Mouse (Mus musculus): Measurements from ENCODE around the gene P2rx6. TPM values are rescaled to one million over a fixed set of nuclear protein-coding genes. Genes with fewer than 3 reads are reported as not detected.

Gene P2rx6
- polyA plus RNA-seq, 1 experiment from 2014 or later, result 0.31 TPM

DNA sequence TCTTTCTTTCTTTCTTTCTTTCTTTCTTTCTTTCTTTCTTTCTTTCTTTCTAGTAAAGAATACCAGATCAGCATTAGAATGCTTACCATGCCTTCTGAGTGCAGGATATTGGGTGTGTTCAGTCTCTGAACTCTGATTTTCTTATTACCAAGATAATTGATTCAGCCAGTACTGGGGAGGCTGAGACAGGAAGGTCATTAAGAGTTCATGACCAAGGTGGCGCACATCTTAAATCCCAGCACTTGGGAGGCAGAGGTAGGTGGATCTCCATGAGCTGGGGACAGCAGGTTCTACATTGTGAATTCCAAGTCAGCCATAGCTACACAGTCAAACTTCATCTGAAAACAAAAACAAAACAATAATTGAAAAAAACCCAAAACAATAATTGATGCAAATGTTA, 60.3 kb downstream of the P2rx6 start:
- Histone ChIP-seq H3K36me3 (replicated peaks; ENCODE audit: control insufficient read depth, insufficient read depth, low read depth, low read length) (0 out of 2 replicates have a peak, but pooled peaks cover 5% of the 10 kb centered on the region), H3K4me2 (ENCODE audit: low read depth, low read length) (no peak overlapping the region), H3K9me3 (replicated peaks; ENCODE audit: control insufficient read depth, low read length) (no peaks in the 10 kb centered on the region), H3K4me3 (ENCODE audit: low read depth, low read length) (no peak overlapping the region), H3K4me1 (ENCODE audit: control insufficient read depth, insufficient read depth, low read length) (no peaks in the 10 kb centered on the region; the same call in 1 of the 2 replicates), H3K27ac (replicated peaks; ENCODE audit: low read depth, low read length) (no peak overlapping the region), H3K27me3 (ENCODE audit: control insufficient read depth, insufficient read depth, low read length) (no peaks in the 10 kb centered on the region), H3K9ac (replicated peaks; ENCODE audit: low read length) (no peak overlapping the region)
- ATAC-seq (replicated peaks; ENCODE audit: insufficient number of reproducible peaks, low FRiP score, low TSS enrichment, low read depth) (no peak), DNase-seq (ENCODE audit: low spot score) (no peak)
- 90% methylated on average over 1 of the region's 1 CpGs for WGBS

DNA sequence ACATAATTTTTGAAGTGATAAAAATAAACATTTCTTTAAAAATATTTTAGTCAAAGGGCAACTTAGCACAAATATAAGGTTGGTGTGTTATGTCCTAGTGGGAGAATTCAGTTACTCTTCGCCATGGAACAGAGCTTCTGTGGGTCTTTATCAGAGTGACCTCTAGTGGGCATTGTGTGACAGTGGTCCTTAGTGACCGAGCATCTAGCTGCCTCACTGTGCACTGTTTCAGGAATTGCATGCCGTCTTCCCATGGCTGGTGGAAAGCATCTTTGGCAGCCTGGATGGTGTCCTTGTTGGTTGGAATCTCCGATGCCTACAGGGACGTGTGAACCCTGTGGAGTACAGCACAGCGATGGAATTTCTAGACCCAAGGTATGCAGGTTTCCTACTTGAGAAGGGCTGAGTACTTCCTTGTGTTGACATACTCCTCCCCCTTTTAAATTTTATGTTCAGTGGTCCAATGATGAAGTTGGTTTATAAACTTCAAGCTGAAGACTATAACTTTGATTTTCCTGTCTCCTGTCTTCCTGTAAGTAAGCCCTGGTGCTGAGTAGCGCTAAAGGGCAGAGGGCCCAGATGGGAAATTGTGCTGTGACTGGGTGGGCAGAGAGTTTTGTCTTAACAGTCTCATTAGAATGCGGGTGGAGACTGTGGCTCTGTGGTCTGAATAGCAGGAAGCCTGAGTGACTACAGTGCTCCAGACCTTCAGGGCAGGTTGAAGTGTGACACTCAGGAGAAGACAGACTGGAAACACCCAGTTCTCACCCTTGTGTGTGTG, 64.0 kb downstream of the P2rx6 start:
- Histone ChIP-seq H3K36me3 (replicated peaks; ENCODE audit: control insufficient read depth, insufficient read depth, low read depth, low read length) (peaks cover 5% of the 10 kb centered on the region; the same call in 1 of the 2 replicates), H3K9me3 (replicated peaks; ENCODE audit: control insufficient read depth, low read length) (no peaks in the 10 kb centered on the region), H3K4me2 (ENCODE audit: low read depth, low read length) (no peak overlapping the region), H3K27ac (replicated peaks; ENCODE audit: low read depth, low read length) (no peak overlapping the region), H3K9ac (replicated peaks; ENCODE audit: low read length) (no peak overlapping the region), H3K27me3 (ENCODE audit: control insufficient read depth, insufficient read depth, low read length) (no peaks in the 10 kb centered on the region), H3K4me3 (ENCODE audit: low read depth, low read length) (no peak overlapping the region), H3K4me1 (ENCODE audit: control insufficient read depth, insufficient read depth, low read length) (no peaks in the 10 kb centered on the region)
- peak; percentile 69 for DNase-seq (ENCODE audit: low spot score)
- ATAC-seq (replicated peaks; ENCODE audit: insufficient number of reproducible peaks, low FRiP score, low TSS enrichment, low read depth), result 0 out of 2 replicates have a peak, but pooled peaks have one; percentile 44
- 70% methylated on average over 8 of the region's 8 CpGs for WGBS

DNA sequence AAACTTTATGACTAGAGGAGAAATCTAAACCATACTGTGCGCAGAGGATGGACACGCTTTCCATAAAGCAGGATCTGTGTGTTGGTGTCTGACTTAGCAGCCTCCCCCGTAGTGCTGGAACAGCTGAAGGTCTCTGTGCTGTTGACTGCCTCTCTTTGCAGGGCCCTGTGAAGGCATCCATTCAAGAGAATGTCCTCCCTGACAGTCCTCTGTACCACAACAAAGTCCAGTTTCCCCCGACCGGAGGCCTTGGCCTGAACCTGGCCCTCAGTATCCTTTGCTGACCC, 64.5 kb downstream of the P2rx6 start:
- H3K27me3 ChIP-seq (ENCODE audit: control insufficient read depth, insufficient read depth, low read length), result no peaks in the 10 kb centered on the region
- H3K4me2 ChIP-seq (ENCODE audit: low read depth, low read length), result no peak overlapping the region
- no peak overlapping the region for H3K27ac ChIP-seq (replicated peaks; ENCODE audit: low read depth, low read length)
- no peak overlapping the region for H3K9ac ChIP-seq (replicated peaks; ENCODE audit: low read length)
- ATAC-seq (replicated peaks; ENCODE audit: insufficient number of reproducible peaks, low FRiP score, low TSS enrichment, low read depth) (no peak), DNase-seq (ENCODE audit: low spot score) (no peak)
- WGBS, result 96% methylated on average over 5 of the region's 5 CpGs
- H3K9me3 ChIP-seq (replicated peaks; ENCODE audit: control insufficient read depth, low read length), result no peaks in the 10 kb centered on the region
- H3K4me3 ChIP-seq (ENCODE audit: low read depth, low read length), result no peak overlapping the region
- no peaks in the 10 kb centered on the region for H3K4me1 ChIP-seq (ENCODE audit: control insufficient read depth, insufficient read depth, low read length)
- H3K36me3 ChIP-seq (replicated peaks; ENCODE audit: control insufficient read depth, insufficient read depth, low read depth, low read length), result peaks cover 5% of the 10 kb centered on the region; the same call in 1 of the 2 replicates

Other genes with a start within 250 kb of the P2rx6 start
- 0.20 TPM in 2 replicates for gene Serpind1, start 230.5 kb upstream of the P2rx6 start, polyA plus RNA-seq (2014; fragmentation: Nextera tagmentation; extraction: Ambion mirVana)
- 7.0 and 7.2 TPM in 2 replicates for gene Snap29, start 155.9 kb upstream of the P2rx6 start, polyA plus RNA-seq (2014; fragmentation: Nextera tagmentation; extraction: Ambion mirVana)
- 29.9 and 33.9 TPM in 2 replicates for gene Pi4ka, start 155.6 kb upstream of the P2rx6 start, polyA plus RNA-seq (2014; fragmentation: Nextera tagmentation; extraction: Ambion mirVana)
- gene Crkl, start 109.9 kb upstream of the P2rx6 start, polyA plus RNA-seq (2014; fragmentation: Nextera tagmentation; extraction: Ambion mirVana), result 85.1 and 90.1 TPM in 2 replicates
- 0.77 and 1.2 TPM in 2 replicates for gene Aifm3, start 72.3 kb upstream of the P2rx6 start, polyA plus RNA-seq (2014; fragmentation: Nextera tagmentation; extraction: Ambion mirVana)
- gene Lztr1, start 53.2 kb upstream of the P2rx6 start, polyA plus RNA-seq (2014; fragmentation: Nextera tagmentation; extraction: Ambion mirVana), result 68.5 and 77.7 TPM in 2 replicates
- 47.6 and 50.0 TPM in 2 replicates for gene Thap7, start 30.7 kb upstream of the P2rx6 start, polyA plus RNA-seq (2014; fragmentation: Nextera tagmentation; extraction: Ambion mirVana)
- gene Lrrc74b, start 638 bp upstream of the P2rx6 start, polyA plus RNA-seq (2014; fragmentation: Nextera tagmentation; extraction: Ambion mirVana), result 0.15 TPM in 1 of 2 replicates, not detected in the other
- gene Slc7a4, start 21.3 kb downstream of the P2rx6 start, polyA plus RNA-seq (2014; fragmentation: Nextera tagmentation; extraction: Ambion mirVana), result 0.59 and 2.3 TPM in 2 replicates
- gene Smpd4, start 57.5 kb downstream of the P2rx6 start, polyA plus RNA-seq (2014; fragmentation: Nextera tagmentation; extraction: Ambion mirVana), result 57.0 and 58.5 TPM in 2 replicates
- gene Ccdc74a, start 84.6 kb downstream of the P2rx6 start, polyA plus RNA-seq (2014; fragmentation: Nextera tagmentation; extraction: Ambion mirVana), result 5.0 and 5.6 TPM in 2 replicates
- gene Med15, start 171.0 kb downstream of the P2rx6 start, polyA plus RNA-seq (2014; fragmentation: Nextera tagmentation; extraction: Ambion mirVana), result 32.8 and 33.6 TPM in 2 replicates
- gene Klhl22, start 197.7 kb downstream of the P2rx6 start, polyA plus RNA-seq (2014; fragmentation: Nextera tagmentation; extraction: Ambion mirVana), result 48.0 and 58.1 TPM in 2 replicates
- 13.5 and 15.3 TPM in 2 replicates for gene Scarf2, start 235.4 kb downstream of the P2rx6 start, polyA plus RNA-seq (2014; fragmentation: Nextera tagmentation; extraction: Ambion mirVana)

All from embryonic facial prominence, embryonic 11.5 days (tissue).